Comparison of ENCODE assay signal across 10 mouse cellular contexts in genomic region chr3:95963681-95964080, GRCm38 (mm10). TPM values are rescaled to one million over a fixed set of nuclear protein-coding genes. Genes with fewer than 3 reads are reported as not detected.
DNase-seq lines count a peak whose midpoint lies in the region; ATAC-seq and TF ChIP-seq lines count a peak whose summit lies in the region.
"Had no signal": no experiment of that assay in that cellular context is flagged by ENCODE, and none has a peak within 500 bp of the region (broad histone marks: within the 10 kb centered on the region; RNA-seq: fewer than 3 reads in every experiment).

No protein-coding gene starts in this region.

- H3K4me1 ChIP-seq in heart, postnatal 0 days (ENCODE audit: control insufficient read depth, insufficient read depth) = peaks cover 4% of the 10 kb centered on the region; the same call in 1 of the 2 replicates
- peaks cover 1% of the 10 kb centered on the region; the same call in 1 of the 2 replicates for H3K4me1 ChIP-seq in cortical plate, adult 2 months (ENCODE audit: control insufficient read depth, insufficient read depth, low read length)

- TF ChIP-seq EP300 in heart, postnatal 0 days (IDR thresholded peaks at IDR 0.05; ENCODE audit: low read depth) = no peak

- peak; percentile 47 for TF ChIP-seq CTCF in heart, postnatal 0 days (IDR thresholded peaks at IDR 0.05; ENCODE audit: low read depth)
- TF ChIP-seq CTCF in cortical plate, adult 2 months (IDR thresholded peaks at IDR 0.05; ENCODE audit: extremely low read depth, insufficient read depth, low read length) = peak; percentile 53

- no peak overlapping the region for H3K4me3 ChIP-seq in heart, postnatal 0 days (ENCODE audit: low read depth, low read length)
- no peak overlapping the region for H3K4me3 ChIP-seq in cortical plate, adult 2 months (ENCODE audit: insufficient read depth, low read length)
- H3K4me3 ChIP-seq: heart, embryonic 13.5 days; limb, embryonic 15.5 days had no signal

- H3K36me3 ChIP-seq in heart, postnatal 0 days (replicated peaks; ENCODE audit: control insufficient read depth, insufficient read depth, low read length) = no peaks in the 10 kb centered on the region
- H3K36me3 ChIP-seq: heart, embryonic 13.5 days; limb, embryonic 15.5 days had no signal

- H3K27ac ChIP-seq in heart, postnatal 0 days (ENCODE audit: low read depth) = no peak overlapping the region
- H3K27ac ChIP-seq in cortical plate, adult 2 months (ENCODE audit: insufficient read depth, low read length) = no peak overlapping the region
- H3K27ac ChIP-seq: heart, embryonic 13.5 days; limb, embryonic 15.5 days had no signal

- no peaks in the 10 kb centered on the region for H3K27me3 ChIP-seq in heart, postnatal 0 days (ENCODE audit: control insufficient read depth, insufficient read depth, low read length)
- H3K27me3 ChIP-seq: heart, embryonic 13.5 days; limb, embryonic 15.5 days had no signal

- no peak for DNase-seq in heart, postnatal 0 days (ENCODE audit: low spot score)
- no peak for DNase-seq in heart, adult 11 months
- peak; percentile 39 to 40 for DNase-seq in spleen, postnatal 36 days (ENCODE audit: low spot score in 2 of 2)
- DNase-seq in spleen, adult 12 weeks (ENCODE audit: low spot score) = no peak
- peak; percentile 71 for DNase-seq in thymus, postnatal 25 days
- DNase-seq in gastrocnemius, postnatal 4 days (ENCODE audit: low spot score in 2 of 2) = no peak
- no peak for DNase-seq in left cerebral cortex, adult 11 months (ENCODE audit: low spot score)

- WGBS in heart, postnatal 0 days = 36% methylated on average over 4 of the region's 4 CpGs

- no peak overlapping the region for H3K9ac ChIP-seq in heart, postnatal 0 days (replicated peaks; ENCODE audit: low read depth, low read length)
- H3K9ac ChIP-seq: limb, embryonic 15.5 days had no signal

- TF ChIP-seq POLR2A in cortical plate, adult 2 months (IDR thresholded peaks at IDR 0.05; ENCODE audit: extremely low read depth, insufficient read depth, low read length) = no peak

- no peak overlapping the region for H3K4me2 ChIP-seq in heart, postnatal 0 days (ENCODE audit: low read depth, low read length)
- H3K4me2 ChIP-seq: heart, embryonic 13.5 days; limb, embryonic 15.5 days had no signal

- H3K9me3 ChIP-seq in heart, postnatal 0 days (replicated peaks; ENCODE audit: control insufficient read depth, low read length) = no peaks in the 10 kb centered on the region
- H3K9me3 ChIP-seq: limb, embryonic 15.5 days had no signal

- ATAC-seq in heart, postnatal 0 days (ENCODE audit: insufficient read depth, low read depth) = no peak

RNA-seq across cellular contexts. Expression of gene Plekho1, which starts 32.1 kb away (rescaled TPM):
- 116 and 138 TPM in 2 replicates for total RNA-seq in heart, postnatal 0 days (2014; rRNA removed; ENCODE audit: low replicate concordance)
- 74.9 and 94.8 TPM in 2 replicates for polyA plus RNA-seq in heart, postnatal 0 days (2015; fragmentation: Nextera tagmentation; extraction: Ambion mirVana)
- polyA plus RNA-seq in cortical plate, adult 2 months (2012; rRNA removed) = 133 and 134 TPM in 2 replicates
- 10 to 100 TPM; 94.2 to 97.4 TPM for total RNA-seq in gastrocnemius, postnatal 4 days (2021)

RNA-seq across cellular contexts. Expression of gene Anp32e, which starts 34.6 kb away (rescaled TPM):
- 25.9 and 33.5 TPM in 2 replicates for total RNA-seq in heart, postnatal 0 days (2014; rRNA removed; ENCODE audit: low replicate concordance)
- polyA plus RNA-seq in heart, postnatal 0 days (2015; fragmentation: Nextera tagmentation; extraction: Ambion mirVana) = 105 and 118 TPM in 2 replicates
- polyA plus RNA-seq in cortical plate, adult 2 months (2012; rRNA removed) = 69.8 and 85.5 TPM in 2 replicates
- 100 to 1,000 TPM; 125 to 126 TPM for total RNA-seq in gastrocnemius, postnatal 4 days (2021)

RNA-seq across cellular contexts. Expression of gene Car14, which starts 59.2 kb away (rescaled TPM):
- total RNA-seq in heart, postnatal 0 days (2014; rRNA removed; ENCODE audit: low replicate concordance) = 126 and 131 TPM in 2 replicates
- polyA plus RNA-seq in heart, postnatal 0 days (2015; fragmentation: Nextera tagmentation; extraction: Ambion mirVana) = 137 and 144 TPM in 2 replicates
- 19.9 and 22.3 TPM in 2 replicates for polyA plus RNA-seq in cortical plate, adult 2 months (2012; rRNA removed)
- total RNA-seq in gastrocnemius, postnatal 4 days (2021) = 10 to 100 TPM; 27.0 to 27.2 TPM

Comparison
In these comparisons a context has a peak if more than half of its experiments do, and no peak if none do; other contexts are left out.
1. DNase-seq: peak in spleen, postnatal 36 days (2 of 2) and thymus, postnatal 25 days (single experiment); none in heart, postnatal 0 days (single experiment), heart, adult 11 months (single experiment), spleen, adult 12 weeks (single experiment), gastrocnemius, postnatal 4 days (0 of 2) and left cerebral cortex, adult 11 months (single experiment).